Mouse (Mus musculus) intestine, embryonic 14.5 days (tissue): ENCODE data around the gene Gps2. TPM values are rescaled to one million over a fixed set of nuclear protein-coding genes. Genes with fewer than 3 reads are reported as not detected.

ENCODE experiments used
- ATAC-seq: fragments of 200-750 bp; cut with Nextera tagmentation; replicated peaks from 2 replicates; pipeline ENCODE4 v1.8.0; 2017; ENCODE audit warnings: low read depth, moderate number of reproducible peaks, moderate TSS enrichment, moderate library complexity; ENCODE audit not compliant: low FRiP score, low TSS enrichment
- DNase-seq: peaks from one replicate; pipeline ENCODE4 v3.0.0-alpha.2; 2018; ENCODE audit warnings: low spot score
- H3K27ac ChIP-seq: fragments of 300-500 bp; sonication (generic); 2 replicates; pipeline ENCODE4 v1.5.1; 2014; ENCODE audit warnings: low read depth, mild to moderate bottlenecking, control low read depth
- H3K27me3 ChIP-seq: fragments of 300-500 bp; sonication (generic); replicated peaks from 2 replicates; pipeline ENCODE4 v1.6.1; 2014; ENCODE audit warnings: low read length, control low read depth; ENCODE audit not compliant: control insufficient read depth, insufficient read depth
- H3K36me3 ChIP-seq: fragments of 300-500 bp; sonication (generic); 2 replicates; pipeline ENCODE4 v1.6.1; 2014; ENCODE audit warnings: low read length, control low read depth; ENCODE audit not compliant: control insufficient read depth, insufficient read depth
- H3K4me1 ChIP-seq: fragments of 300-500 bp; sonication (generic); replicated peaks from 2 replicates; pipeline ENCODE4 v1.6.1; 2014; ENCODE audit warnings: low read length, control low read depth, mixed read lengths; ENCODE audit not compliant: control insufficient read depth, insufficient read depth
- H3K4me2 ChIP-seq: fragments of 300-500 bp; sonication (generic); 2 replicates; pipeline ENCODE4 v1.6.1; 2014; ENCODE audit warnings: low read length
- H3K4me3 ChIP-seq: fragments of 300-500 bp; sonication (generic); 2 replicates; pipeline ENCODE4 v1.5.1; 2014; ENCODE audit warnings: low read depth, low read length, control low read depth, mixed read lengths
- H3K9ac ChIP-seq: fragments of 300-500 bp; sonication (generic); 2 replicates; pipeline ENCODE4 v1.6.1; 2014; ENCODE audit warnings: mild to moderate bottlenecking, low read length
- H3K9me3 ChIP-seq: fragments of 300-500 bp; sonication (generic); 2 replicates; pipeline ENCODE4 v1.6.1; 2016; ENCODE audit warnings: low read length, control low read depth; ENCODE audit not compliant: control insufficient read depth
- WGBS: fragments of 180-500 bp; shearing (Covaris S2); extraction: QIAGEN DNeasy Blood & Tissue Kit; methylation state at CpG from one replicate; pipeline ENCODE4 v1.1.7; 2014; 5-methylcytosine and 5-hydroxymethylcytosine counted together
- polyA plus RNA-seq: library from polyadenylated mRNA; unstranded; fragments of >200 nt; fragmentation: Nextera tagmentation; extraction: Ambion mirVana; gene quantifications from 2 replicates; pipeline ENCODE4 v1.2.1, GENCODE M21; 2014

The Gps2 gene
- polyA plus RNA-seq, 1 experiment from 2014 or later = 71.2 TPM

GRCm38 (mm10) chr11:69934681-69935080, 21.0 kb downstream of the Gps2 start:
- H3K27ac ChIP-seq = no peak overlapping the region
- no peak overlapping the region for H3K4me3 ChIP-seq
- 11% methylated on average over 6 of the region's 6 CpGs for WGBS
- no peaks in the 10 kb centered on the region for H3K36me3 ChIP-seq
- H3K4me2 ChIP-seq = peak overlapping the region; percentile 41
- no peaks in the 10 kb centered on the region for H3K9me3 ChIP-seq
- no peaks in the 10 kb centered on the region for H3K27me3 ChIP-seq
- no peak overlapping the region for H3K9ac ChIP-seq
- H3K4me1 ChIP-seq = peaks cover 15% of the 10 kb centered on the region
- DNase-seq (no peak), ATAC-seq (no peak)

GRCm38 (mm10) chr11:69935137-69935879, 21.6 kb downstream of the Gps2 start, which contains the start of gene Ybx2:
Ybx2 (plus strand) TSS chr11:69935796.
- 1% methylated on average over 62 of the region's 62 CpGs for WGBS
- no peaks in the 10 kb centered on the region for H3K9me3 ChIP-seq
- H3K36me3 ChIP-seq = no peaks in the 10 kb centered on the region
- peak; percentile 92 for DNase-seq
- no peaks in the 10 kb centered on the region for H3K27me3 ChIP-seq
- ATAC-seq = peak; percentile 85
- H3K9ac ChIP-seq = peak within 1 kb of the TSS; percentile 44
- no peak within 1 kb of the TSS for H3K27ac ChIP-seq
- H3K4me2 ChIP-seq = peak within 1 kb of the TSS; percentile 100
- H3K4me3 ChIP-seq = peak within 1 kb of the TSS; percentile 47
- peaks cover 15% of the 10 kb centered on the region for H3K4me1 ChIP-seq

- Histone ChIP-seq H3K27me3 (no peaks in the 10 kb centered on the region), H3K27ac (no peak overlapping the region), H3K9me3 (no peaks in the 10 kb centered on the region), H3K36me3 (no peaks in the 10 kb centered on the region), H3K9ac (peak overlapping the region; percentile 44), H3K4me3 (peak overlapping the region; percentile 47), H3K4me1 (peaks cover 15% of the 10 kb centered on the region), H3K4me2 (peak overlapping the region; percentile 100)
- WGBS = 2% methylated on average over 27 of the region's 30 CpGs
- DNase-seq (peak; percentile 75), ATAC-seq (0 out of 2 replicates have a peak, but pooled peaks have one; percentile 23)
These were observed 22.5 kb downstream of the Gps2 start for GRCm38 (mm10) chr11:69936156-69936555.

- WGBS = 33% methylated on average over 9 of the region's 9 CpGs
- DNase-seq (no peak), ATAC-seq (no peak)
- H3K27ac ChIP-seq = no peak overlapping the region
- H3K4me3 ChIP-seq = peak overlapping the region; percentile 47
- H3K9me3 ChIP-seq = no peaks in the 10 kb centered on the region
- peak overlapping the region; percentile 44; the same call in 1 of the 2 replicates for H3K9ac ChIP-seq
- no peaks in the 10 kb centered on the region for H3K27me3 ChIP-seq
- H3K36me3 ChIP-seq = no peaks in the 10 kb centered on the region
- H3K4me1 ChIP-seq = peaks cover 15% of the 10 kb centered on the region
- peak overlapping the region; percentile 100 for H3K4me2 ChIP-seq
These were observed 23.1 kb downstream of the Gps2 start for GRCm38 (mm10) chr11:69936714-69937347.

- H3K9ac ChIP-seq = no peak overlapping the region
- ATAC-seq = no peak
- H3K36me3 ChIP-seq = no peaks in the 10 kb centered on the region; the same call in 1 of the 2 replicates
- H3K4me2 ChIP-seq = 0 out of 2 replicates have a peak overlapping the region, but pooled peaks have one; percentile 100
- no peak for DNase-seq
- WGBS = 42% methylated on average over 4 of the region's 4 CpGs
- H3K27me3 ChIP-seq = no peaks in the 10 kb centered on the region
- no peak overlapping the region for H3K4me3 ChIP-seq
- H3K4me1 ChIP-seq = peaks cover 15% of the 10 kb centered on the region
- H3K9me3 ChIP-seq = no peaks in the 10 kb centered on the region
- H3K27ac ChIP-seq = no peak overlapping the region
These were observed 23.7 kb downstream of the Gps2 start for GRCm38 (mm10) chr11:69937385-69937784.

GRCm38 (mm10) chr11:69937834-69938233, 24.1 kb downstream of the Gps2 start:
- Histone ChIP-seq H3K9me3 (no peaks in the 10 kb centered on the region), H3K9ac (no peak overlapping the region), H3K4me2 (no peak overlapping the region), H3K4me3 (no peak overlapping the region), H3K27me3 (no peaks in the 10 kb centered on the region), H3K4me1 (peaks cover 15% of the 10 kb centered on the region), H3K36me3 (peaks cover under 1% of the 10 kb centered on the region; the same call in 1 of the 2 replicates), H3K27ac (no peak overlapping the region)
- 76% methylated on average over 5 of the region's 5 CpGs for WGBS
- no peak for DNase-seq
- ATAC-seq = no peak

- H3K9ac ChIP-seq = no peak overlapping the region
- ATAC-seq (no peak), DNase-seq (no peak)
- no peak overlapping the region for H3K27ac ChIP-seq
- H3K9me3 ChIP-seq = no peaks in the 10 kb centered on the region
- no peaks in the 10 kb centered on the region for H3K27me3 ChIP-seq
- WGBS = 30% methylated on average over 9 of the region's 9 CpGs
- H3K4me3 ChIP-seq = no peak overlapping the region
- no peak overlapping the region for H3K4me2 ChIP-seq
- peaks cover 15% of the 10 kb centered on the region for H3K4me1 ChIP-seq
- H3K36me3 ChIP-seq = peaks cover 4% of the 10 kb centered on the region; the same call in 1 of the 2 replicates
These were observed 24.8 kb downstream of the Gps2 start for GRCm38 (mm10) chr11:69938401-69938979.

GRCm38 (mm10) chr11:69939181-69939580, 25.5 kb downstream of the Gps2 start:
- Histone ChIP-seq H3K27ac (no peak overlapping the region), H3K4me1 (peaks cover 15% of the 10 kb centered on the region), H3K9me3 (no peaks in the 10 kb centered on the region), H3K4me2 (no peak overlapping the region), H3K9ac (no peak overlapping the region), H3K36me3 (peaks cover 9% of the 10 kb centered on the region), H3K4me3 (no peak overlapping the region), H3K27me3 (no peaks in the 10 kb centered on the region)
- DNase-seq = no peak
- no peak for ATAC-seq
- 68% methylated on average over 5 of the region's 5 CpGs for WGBS
